Mouse (Mus musculus) heart, postnatal 10 days (tissue): Measurements from ENCODE around the gene Tmem50a. TPM values are rescaled to one million over a fixed set of nuclear protein-coding genes. Genes with fewer than 3 reads are reported as not detected.
A peak's percentile ranks its signal among the peaks of the same experiment; 100 is the strongest.

Experiments used
- DNase-seq, 2 experiments: peaks; one replicate each; pipeline ENCODE4 v3.0.0; 2021
- intact Hi-C: fragments of 180-260 bp; cut with DNase I; formaldehyde crosslinking; loops from one replicate; pipeline ENCODE4 v1.15.1; 2025
- total RNA-seq, 2 experiments: library from RNA; stranded (reverse); gene quantifications; 2 replicates each; pipeline ENCODE4 v1.2.3; 2021

The Tmem50a gene
- total RNA-seq, 2 experiments from 2014 or later: 80.8 to 85.0 TPM

GRCm38 (mm10) chr4:134853637-134854485 lies 61.0 kb downstream of the Tmem50a start:
- intact Hi-C loops: no loop called here
- DNase-seq: peak; percentile 94 to 95

- intact Hi-C loops: no loop called here
- DNase-seq: peak; percentile 100
These were observed 61.6 kb downstream of the Tmem50a start, which contains the start of gene Maco1 for GRCm38 (mm10) chr4:134853259-134853636. TSS of gene Maco1 (minus strand) at chr4:134853345.

- no peak for DNase-seq
These were observed 62.2 kb downstream of the Tmem50a start for GRCm38 (mm10) chr4:134852438-134853255.

DNA sequence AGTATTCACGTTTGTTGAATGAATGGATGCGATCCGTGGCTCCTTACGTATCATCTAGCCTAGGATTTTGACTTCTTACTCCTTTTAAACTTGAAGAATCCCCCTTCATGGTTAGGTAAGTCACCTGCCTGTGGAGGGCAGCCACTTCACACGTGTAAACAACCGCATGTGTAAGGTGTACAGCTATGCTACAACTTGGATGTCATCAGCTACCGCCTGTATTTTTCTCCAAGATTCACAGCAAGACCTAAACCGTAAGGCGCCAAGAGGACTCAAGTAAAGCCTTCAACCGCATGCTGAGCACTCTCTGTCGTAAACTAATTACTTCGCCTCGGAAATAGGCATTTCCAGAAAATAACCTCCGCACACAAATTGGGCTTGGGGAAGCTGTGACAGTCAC lies 62.9 kb downstream of the Tmem50a start:
- DNase-seq: no peak
- intact Hi-C loops: no loop called here

More at GRCm38 (mm10) chr4:134852438-134853255, 62.2 kb downstream of the Tmem50a start:
- intact Hi-C loops: no loop called here

DNA sequence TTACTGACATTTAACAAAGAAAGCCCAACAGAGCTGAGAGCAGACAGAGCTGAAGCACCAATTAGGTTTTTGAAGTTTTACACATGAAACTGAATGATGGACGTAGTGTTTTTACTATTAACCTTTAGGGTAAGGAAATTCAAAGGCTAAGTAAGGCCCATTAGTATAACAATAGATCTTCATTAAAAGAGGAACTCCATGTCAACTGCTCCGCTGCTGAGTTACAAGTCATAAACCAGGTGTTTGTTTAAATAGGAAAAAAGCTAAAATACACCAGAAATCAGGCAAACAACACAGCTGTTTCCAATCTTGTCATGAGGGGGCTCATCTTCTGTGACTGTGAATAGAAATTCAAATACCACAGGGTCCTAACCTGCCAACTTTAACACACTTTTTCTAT lies 63.6 kb downstream of the Tmem50a start:
- DNase-seq: no peak
- intact Hi-C loops: no loop called here

DNA sequence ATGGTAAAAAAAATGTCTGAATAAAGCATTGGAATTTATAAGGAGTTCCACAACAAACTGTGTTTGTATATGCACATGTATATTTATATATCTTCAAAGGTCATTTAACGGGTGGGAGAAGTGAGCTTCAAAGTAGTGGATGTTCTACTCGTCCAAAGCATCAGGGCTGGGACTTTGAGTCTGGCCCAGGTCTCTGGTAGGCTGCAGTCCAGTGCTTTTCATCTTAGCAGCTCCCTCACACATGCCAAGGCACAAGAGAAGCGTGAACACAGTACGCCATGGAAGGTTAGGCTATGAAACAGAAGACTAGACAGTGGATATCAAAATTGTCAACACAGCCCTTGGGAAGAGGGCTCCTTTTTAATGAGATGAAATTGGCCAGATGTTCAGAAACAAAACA lies 64.3 kb downstream of the Tmem50a start:
- intact Hi-C loops: no loop called here
- DNase-seq: no peak

Other genes starting within 250 kb of the Tmem50a start
- 10 to 100 TPM; 32.0 to 37.7 TPM for gene Man1c1, start 210.7 kb downstream of the Tmem50a start, total RNA-seq
- 10 to 100 TPM; 21.8 to 24.3 TPM for gene Ldlrap1, start 147.0 kb downstream of the Tmem50a start, total RNA-seq
- gene Maco1, start 61.7 kb downstream of the Tmem50a start, total RNA-seq: 10 to 100 TPM; 24.9 to 25.9 TPM
- gene Rhd, start 50.5 kb downstream of the Tmem50a start, total RNA-seq: 1 to 10 TPM; 3.8 to 4.9 TPM
- 100 to 1,000 TPM; 146 to 154 TPM for gene Rsrp1, start 8.6 kb upstream of the Tmem50a start, total RNA-seq
- 10 to 100 TPM; 48.7 TPM for gene Syf2, start 15.9 kb upstream of the Tmem50a start, total RNA-seq
- gene Runx3, start 205.6 kb upstream of the Tmem50a start, total RNA-seq: under 1 TPM; 0.26 to 0.32 TPM